Mouse (Mus musculus) heart, embryonic 14.5 days (tissue): Measurements from ENCODE around the gene Dnajc6. TPM values are rescaled to one million over a fixed set of nuclear protein-coding genes. Genes with fewer than 3 reads are reported as not detected.

Experiments used
- ATAC-seq: fragments of 200-750 bp; cut with Nextera tagmentation; 2 replicates; pipeline ENCODE4 v1.8.0; 2017; ENCODE audit warnings: low read depth, moderate TSS enrichment; ENCODE audit not compliant: insufficient number of reproducible peaks, insufficient read depth, low FRiP score
- H3K27ac ChIP-seq, 2 experiments: fragments of 200-500 bp in 1 of 2; fragments of 300-500 bp in 1 of 2; sonication (generic) in 1 of 2; replicated peaks in 1 of 2; 2 replicates each; pipeline ENCODE4 v1.5.1; 2012 to 2014; ENCODE audit warnings: low read depth in 2 of 2, low read length in 2 of 2, control low read depth in 1 of 2, mild to moderate bottlenecking in 1 of 2, mixed read lengths in 1 of 2; ENCODE audit not compliant: control insufficient read depth in 1 of 2, insufficient read depth in 1 of 2
- H3K27me3 ChIP-seq: fragments of 300-500 bp; sonication (generic); 2 replicates; pipeline ENCODE4 v1.6.1; 2014; ENCODE audit warnings: mild to moderate bottlenecking, low read length, control low read depth; ENCODE audit not compliant: control insufficient read depth, insufficient read depth
- H3K36me3 ChIP-seq: fragments of 300-500 bp; sonication (generic); 2 replicates; pipeline ENCODE4 v1.6.1; 2014; ENCODE audit warnings: mild to moderate bottlenecking, control low read depth, low read length, mixed read lengths; ENCODE audit not compliant: control insufficient read depth, insufficient read depth
- H3K4me1 ChIP-seq, 2 experiments: fragments of 200-500 bp in 1 of 2; fragments of 300-500 bp in 1 of 2; sonication (generic) in 1 of 2; 2 replicates each; pipeline ENCODE4 v1.6.1; 2012 to 2014; ENCODE audit warnings: low read length in 2 of 2, control low read depth in 1 of 2, mixed read lengths in 1 of 2; ENCODE audit not compliant: control insufficient read depth in 2 of 2, insufficient read depth in 2 of 2
- H3K4me2 ChIP-seq: fragments of 300-500 bp; sonication (generic); 2 replicates; pipeline ENCODE4 v1.6.1; 2014; ENCODE audit warnings: mild to moderate bottlenecking, low read length
- H3K4me3 ChIP-seq, 2 experiments: fragments of 200-500 bp in 1 of 2; fragments of 300-500 bp in 1 of 2; sonication (generic) in 1 of 2; 2 replicates each; pipeline ENCODE4 v1.5.1; 2012 to 2014; ENCODE audit warnings: low read length in 2 of 2, mild to moderate bottlenecking in 2 of 2, control low read depth in 1 of 2, low read depth in 1 of 2, moderate library complexity in 1 of 2; ENCODE audit not compliant: control insufficient read depth in 1 of 2, insufficient read depth in 1 of 2
- H3K9ac ChIP-seq: fragments of 300-500 bp; sonication (generic); 2 replicates; pipeline ENCODE4 v1.6.1; 2014; ENCODE audit warnings: mild to moderate bottlenecking, low read length
- H3K9me3 ChIP-seq: fragments of 300-500 bp; sonication (generic); 2 replicates; pipeline ENCODE4 v1.6.1; 2016; ENCODE audit warnings: low read length, control low read depth; ENCODE audit not compliant: control insufficient read depth
- WGBS: fragments of 180-500 bp; shearing (Covaris S2); extraction: QIAGEN DNeasy Blood & Tissue Kit; methylation state at CpG from one replicate; pipeline ENCODE4 v1.1.7; 2014; 5-methylcytosine and 5-hydroxymethylcytosine counted together
- polyA plus RNA-seq: library from polyadenylated mRNA; unstranded; fragments of >200 nt; fragmentation: Nextera tagmentation; extraction: Ambion mirVana; gene quantifications from 2 replicates; pipeline ENCODE4 v1.2.1, GENCODE M21; 2014

Gene Dnajc6
- polyA plus RNA-seq, 1 experiment from 2014 or later = 0.70 TPM

DNA sequence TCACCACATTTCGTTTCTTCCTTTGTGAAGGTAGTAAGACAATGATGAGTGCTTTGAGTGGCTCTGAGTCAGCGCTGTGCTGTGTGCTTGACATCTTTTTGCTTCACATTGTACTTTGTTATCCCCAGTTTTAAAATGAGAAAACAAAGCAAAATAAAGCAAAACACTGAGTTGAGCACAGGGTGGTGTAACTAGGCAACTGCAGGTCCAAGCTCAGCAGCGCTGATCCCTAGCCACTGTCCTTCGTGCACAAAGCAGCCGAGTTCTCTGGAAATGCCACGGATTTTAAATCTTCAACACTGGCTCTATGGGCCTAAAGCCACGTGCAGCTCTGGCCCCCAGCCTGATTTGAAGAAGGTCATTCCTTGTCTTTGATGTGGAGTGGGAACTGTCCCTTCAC, 72.6 kb downstream of the Dnajc6 start:
- Histone ChIP-seq H3K27ac (no peak overlapping the region), H3K9me3 (no peaks in the 10 kb centered on the region), H3K9ac (no peak overlapping the region), H3K4me2 (no peak overlapping the region), H3K4me1 (no peaks in the 10 kb centered on the region), H3K4me3 (no peak overlapping the region), H3K36me3 (no peaks in the 10 kb centered on the region), H3K27me3 (no peaks in the 10 kb centered on the region)
- WGBS = 60% methylated on average over 7 of the region's 7 CpGs
- no peak for ATAC-seq

DNA sequence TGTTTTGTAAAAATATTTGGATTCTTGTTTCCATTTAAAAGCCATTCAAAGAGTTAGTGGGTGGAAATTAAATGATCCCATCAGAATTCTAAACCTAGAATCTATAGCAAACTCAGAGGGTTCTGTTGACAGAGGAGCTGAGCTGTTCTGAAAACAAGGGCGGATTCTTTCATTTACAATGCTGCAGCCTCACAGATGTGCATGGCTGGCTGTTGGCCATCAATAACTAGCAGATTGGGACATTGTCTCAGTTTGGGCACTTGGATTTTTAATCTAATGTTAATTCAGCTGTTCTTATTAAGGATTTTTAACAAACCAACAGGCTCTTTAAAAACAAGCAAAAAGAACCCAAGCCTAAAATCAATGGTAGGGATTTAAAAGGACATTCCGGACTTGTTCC, 75.7 kb downstream of the Dnajc6 start:
- no peaks in the 10 kb centered on the region for H3K36me3 ChIP-seq
- no peaks in the 10 kb centered on the region for H3K9me3 ChIP-seq
- H3K4me2 ChIP-seq = no peak overlapping the region
- H3K27ac ChIP-seq = no peak overlapping the region
- no peak for ATAC-seq
- 81% methylated on average over 2 of the region's 2 CpGs for whole genome bisulfite sequencing
- no peaks in the 10 kb centered on the region for H3K27me3 ChIP-seq
- H3K4me3 ChIP-seq = no peak overlapping the region
- no peaks in the 10 kb centered on the region for H3K4me1 ChIP-seq
- no peak overlapping the region for H3K9ac ChIP-seq

DNA sequence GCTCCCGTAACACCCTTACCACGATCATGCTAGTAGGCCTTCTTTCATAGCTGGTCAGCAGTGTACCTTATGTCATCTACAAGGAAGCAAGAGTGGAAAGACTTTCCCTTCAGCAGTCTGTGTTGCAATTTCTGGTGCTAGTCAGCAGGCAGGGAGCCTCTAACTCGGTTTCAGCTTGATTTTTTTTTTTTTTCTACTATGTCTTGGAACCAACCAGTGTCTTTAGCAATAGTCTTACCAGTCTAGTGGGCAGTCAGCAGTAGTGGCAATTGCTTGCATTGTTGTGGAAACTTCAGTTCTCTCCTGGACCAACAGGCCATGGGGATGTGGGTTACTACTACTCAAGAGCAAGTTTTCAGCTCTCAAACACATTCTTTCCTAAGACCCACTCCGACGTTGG, 78.9 kb downstream of the Dnajc6 start:
- no peak for ATAC-seq

DNA sequence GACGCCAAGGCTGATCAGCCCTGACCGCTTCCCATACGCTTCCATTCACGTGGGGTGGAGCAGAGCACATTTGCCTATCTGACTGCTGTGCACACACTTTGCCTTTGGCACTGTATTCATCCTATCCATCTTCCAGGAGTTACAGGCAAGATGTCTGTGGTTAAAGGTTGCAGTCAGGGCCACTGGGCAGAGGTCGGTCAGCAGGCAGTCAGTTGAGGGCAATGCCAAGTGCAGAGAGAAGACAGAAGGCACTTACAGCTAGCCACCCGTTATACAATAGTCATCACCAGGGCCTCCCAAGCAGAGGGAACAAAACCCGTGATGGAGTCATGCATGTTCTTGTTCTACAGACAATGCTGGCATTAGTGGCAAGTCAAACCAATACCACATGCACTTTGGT, 82.3 kb downstream of the Dnajc6 start:
- Histone ChIP-seq H3K27me3 (no peaks in the 10 kb centered on the region), H3K4me1 (no peaks in the 10 kb centered on the region; a peak in 1 of 4 replicates), H3K36me3 (no peaks in the 10 kb centered on the region), H3K27ac (no peak overlapping the region), H3K9ac (no peak overlapping the region), H3K4me2 (no peak overlapping the region), H3K9me3 (no peaks in the 10 kb centered on the region), H3K4me3 (no peak overlapping the region)
- no peak for ATAC-seq
- WGBS = 77% methylated on average over 7 of the region's 7 CpGs

More for the DNA sequence above, 78.9 kb downstream of the Dnajc6 start:
- Histone ChIP-seq H3K4me1 (no peaks in the 10 kb centered on the region; a peak in 1 of 4 replicates), H3K9ac (no peak overlapping the region), H3K9me3 (no peaks in the 10 kb centered on the region), H3K36me3 (no peaks in the 10 kb centered on the region), H3K4me3 (no peak overlapping the region), H3K4me2 (no peak overlapping the region), H3K27ac (no peak overlapping the region), H3K27me3 (no peaks in the 10 kb centered on the region)
- 82% methylated on average over 5 of the region's 5 CpGs for WGBS

DNA sequence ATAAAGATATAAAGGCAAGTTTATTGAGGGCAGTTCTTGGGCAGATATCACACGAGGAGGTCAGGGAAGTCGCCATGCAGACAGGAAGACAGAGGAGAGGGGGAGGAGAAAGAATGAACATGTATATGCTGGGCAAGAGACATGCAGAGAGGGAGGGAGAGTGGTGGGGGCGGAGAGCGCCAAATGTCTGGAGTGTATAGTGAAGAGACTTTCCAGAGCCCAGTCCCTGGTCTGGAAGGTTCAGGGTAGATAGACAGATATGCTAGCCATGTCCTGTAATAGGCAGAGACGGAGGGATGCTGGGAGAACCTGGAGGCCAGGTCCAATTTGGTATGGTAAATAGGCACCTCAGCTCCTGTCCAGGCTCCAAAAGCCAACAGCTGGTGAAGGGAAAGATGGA, 83.1 kb downstream of the Dnajc6 start:
- no peak for ATAC-seq
- H3K4me3 ChIP-seq = no peak overlapping the region

DNA sequence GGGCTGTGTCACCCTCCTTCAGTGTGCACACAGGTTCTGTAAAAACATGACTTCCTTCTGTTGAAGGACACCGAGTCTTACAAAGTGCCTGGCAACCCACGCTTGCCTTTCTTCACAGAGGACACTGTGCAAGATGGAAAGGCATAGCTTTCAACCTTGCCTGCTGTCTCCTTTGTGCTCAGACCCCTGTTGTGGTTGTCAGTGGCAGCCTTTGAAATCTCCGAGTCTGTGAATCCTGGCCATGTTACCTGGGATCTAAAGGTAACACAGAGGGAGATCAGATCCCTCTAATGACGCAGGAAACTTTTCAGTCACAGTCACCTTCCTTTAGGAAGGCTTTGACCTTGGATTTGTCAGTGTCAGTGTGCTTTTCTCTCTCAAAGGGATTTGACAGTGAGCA, 84.7 kb downstream of the Dnajc6 start:
- Histone ChIP-seq H3K4me1 (peaks cover 0 to 3% of the 10 kb centered on the region in 2 experiments; a peak in 1 of 4 replicates), H3K9ac (no peak overlapping the region), H3K4me2 (no peak overlapping the region), H3K27me3 (no peaks in the 10 kb centered on the region), H3K4me3 (no peak overlapping the region), H3K36me3 (no peaks in the 10 kb centered on the region), H3K9me3 (no peaks in the 10 kb centered on the region), H3K27ac (no peak overlapping the region)
- ATAC-seq = no peak
- 70% methylated on average over 4 of the region's 4 CpGs for WGBS

More for the DNA sequence above, 83.1 kb downstream of the Dnajc6 start:
- Histone ChIP-seq H3K4me2 (no peak overlapping the region), H3K36me3 (no peaks in the 10 kb centered on the region), H3K27me3 (no peaks in the 10 kb centered on the region), H3K4me1 (no peaks in the 10 kb centered on the region; a peak in 1 of 4 replicates), H3K27ac (no peak overlapping the region), H3K9ac (no peak overlapping the region), H3K9me3 (no peaks in the 10 kb centered on the region)
- WGBS = 68% methylated on average over 5 of the region's 5 CpGs

DNA sequence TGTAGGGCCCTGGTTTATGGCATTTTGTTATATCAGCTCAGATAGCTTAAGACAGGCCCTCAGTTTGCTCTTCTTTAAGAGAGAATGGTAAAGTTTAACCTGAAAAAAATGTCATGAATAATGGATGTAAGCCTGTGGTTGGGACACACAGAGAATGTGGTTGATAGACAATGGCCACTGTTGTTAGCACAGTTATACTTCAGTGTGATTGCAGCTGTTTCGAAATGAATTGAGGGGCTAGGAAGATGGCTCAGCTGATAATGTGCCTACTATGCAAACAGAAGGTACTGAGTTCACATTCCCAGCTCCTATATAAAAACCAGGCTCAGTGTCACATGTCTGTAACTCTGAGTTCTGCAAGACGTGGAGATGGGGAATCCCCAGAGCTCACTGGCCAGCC, 86.4 kb downstream of the Dnajc6 start:
- H3K9me3 ChIP-seq = no peaks in the 10 kb centered on the region
- H3K4me2 ChIP-seq = no peak overlapping the region
- no peak overlapping the region for H3K27ac ChIP-seq
- no peaks in the 10 kb centered on the region for H3K36me3 ChIP-seq
- no peak overlapping the region for H3K4me3 ChIP-seq
- ATAC-seq = no peak
- H3K9ac ChIP-seq = no peak overlapping the region
- 59% methylated on average over 2 of the region's 2 CpGs for WGBS
- no peaks in the 10 kb centered on the region for H3K27me3 ChIP-seq
- peaks cover 0 to 3% of the 10 kb centered on the region in 2 experiments; a peak in 1 of 4 replicates for H3K4me1 ChIP-seq
